Mouse (Mus musculus): ENCODE measurements around the gene Gm20518. TPM values are rescaled to one million over a fixed set of nuclear protein-coding genes. Genes with fewer than 3 reads are reported as not detected.
A peak's percentile ranks its signal among the peaks of the same experiment; 100 is the strongest.

Gene Gm20518
- total and polyA plus RNA-seq, 3 experiments, result 0.35 to 0.53 TPM; not detected in 1

GRCm38 (mm10) chr16:17815411-17816402 lies 75.8 kb downstream of the Gm20518 start:
- Histone ChIP-seq H3K79me2 (ENCODE audit: control insufficient read depth, insufficient read depth, low read length, poor library complexity) (no peaks in the 10 kb centered on the region), H3K27ac (ENCODE audit: control insufficient read depth, low read depth, low read length) (no peak overlapping the region), H3K4me1 (ENCODE audit: control insufficient read depth in 1 of 2, insufficient read depth in 2 of 2, low read length in 2 of 2) (0 out of 4 replicates have a peak, but pooled peaks cover 0 to 2% of the 10 kb centered on the region in 2 experiments), H3K9me3 (replicated peaks; ENCODE audit: insufficient read depth, low read length) (no peaks in the 10 kb centered on the region), H3K4me3 (ENCODE audit: control insufficient read depth in 1 of 2, insufficient read depth in 1 of 2, low read depth in 2 of 2, low read length in 2 of 2) (peak overlapping the region; percentile 41 to 49), H3K36me3 (ENCODE audit: control insufficient read depth in 1 of 2, insufficient read depth in 2 of 2, low read length in 2 of 2) (no peaks in the 10 kb centered on the region), H3K27me3 (ENCODE audit: control insufficient read depth in 1 of 2, insufficient read depth in 2 of 2, low read length in 2 of 2) (no peaks in the 10 kb centered on the region), H3K9ac (ENCODE audit: control insufficient read depth, low read depth, low read length, poor library complexity, severe bottlenecking) (peak overlapping the region; percentile 62)
- TF ChIP-seq RAD21 (IDR thresholded peaks at IDR 0.05; ENCODE audit: low read depth, low read length) (peak; percentile 34), UBTF (IDR thresholded peaks at IDR 0.05; ENCODE audit: borderline replicate concordance, insufficient read depth, low read depth, low read length) (no peak), MYC (IDR thresholded peaks at IDR 0.05; ENCODE audit: low read depth, low read length) (peak; percentile 35; the same call in 1 of the 2 replicates), POLR2A (IDR thresholded peaks at IDR 0.05; ENCODE audit: control insufficient read depth in 1 of 2, insufficient read depth in 1 of 2, low read depth in 1 of 2, low read length in 2 of 2, poor library complexity in 1 of 2) (peak; percentile 52 to 86), CTCF (IDR thresholded peaks at IDR 0.05 in 2 of 3, conservative IDR thresholded peaks at IDR 0.05 in 1 of 3; ENCODE audit: control insufficient read depth in 1 of 3, insufficient read depth in 1 of 3, low read depth in 2 of 3, low read length in 3 of 3, poor library complexity in 1 of 3, severe bottlenecking in 1 of 3) (peak; percentile 83 to 90 (median 85)), SMC3 (IDR thresholded peaks at IDR 0.05; ENCODE audit: low read depth, low read length) (peak; percentile 76), POLR2AphosphoS5 (IDR thresholded peaks at IDR 0.05; ENCODE audit: borderline replicate concordance, low read depth, low read length) (no peak), MAX (IDR thresholded peaks at IDR 0.05; ENCODE audit: low read length) (peak; percentile 66; the same call in 1 of the 2 replicates), SIN3A (IDR thresholded peaks at IDR 0.05; ENCODE audit: low read length) (peak; percentile 24; the same call in 1 of the 2 replicates), NRF1 (IDR thresholded peaks at IDR 0.05; ENCODE audit: insufficient read depth, low read depth, low read length, poor library complexity, severe bottlenecking) (peak; percentile 81), ZNF384 (IDR thresholded peaks at IDR 0.05; ENCODE audit: low read depth, low read length) (no peak), ZMIZ1 (IDR thresholded peaks at IDR 0.05; ENCODE audit: low read depth, low read length) (0 out of 2 replicates have a peak, but pooled peaks have one; percentile 21), NELFE (IDR thresholded peaks at IDR 0.05; ENCODE audit: low read depth, low read length) (0 out of 2 replicates have a peak, but pooled peaks have one; percentile 38)
- peak; percentile 89 for DNase-seq (ENCODE audit: low read depth, low spot score)

DNA sequence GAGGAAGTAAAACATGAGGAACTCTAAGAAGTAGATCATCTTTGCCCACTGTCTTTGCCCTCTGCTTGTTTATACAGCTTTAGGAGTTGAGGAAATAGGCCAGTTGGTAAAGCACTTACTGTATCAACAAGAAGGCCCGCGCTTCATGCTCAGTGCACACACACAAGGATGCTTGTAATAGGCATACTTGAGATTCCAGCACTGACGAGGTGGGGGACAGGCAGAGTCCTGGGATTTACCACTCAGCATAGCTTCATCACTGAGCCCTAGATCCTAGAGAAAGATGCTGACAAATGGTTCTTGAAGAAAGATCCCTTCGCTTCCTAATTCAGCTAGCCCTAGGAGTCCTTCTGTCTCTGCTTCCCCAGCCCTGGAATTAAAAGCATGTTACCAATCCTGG lies 78.3 kb downstream of the Gm20518 start:
- no peak overlapping the region for H3K27ac ChIP-seq (ENCODE audit: control insufficient read depth, low read depth, low read length)
- DNase-seq (ENCODE audit: low read depth, low spot score), result no peak
- peaks cover 0 to 6% of the 10 kb centered on the region in 2 experiments; a peak in 1 of 4 replicates for H3K4me1 ChIP-seq (ENCODE audit: control insufficient read depth in 1 of 2, insufficient read depth in 2 of 2, low read length in 2 of 2)
- H3K9ac ChIP-seq (ENCODE audit: control insufficient read depth, low read depth, low read length, poor library complexity, severe bottlenecking), result no peak overlapping the region
- H3K9me3 ChIP-seq (replicated peaks; ENCODE audit: insufficient read depth, low read length), result no peaks in the 10 kb centered on the region
- no peak overlapping the region for H3K4me3 ChIP-seq (ENCODE audit: control insufficient read depth in 1 of 2, insufficient read depth in 1 of 2, low read depth in 2 of 2, low read length in 2 of 2)
- no peaks in the 10 kb centered on the region for H3K79me2 ChIP-seq (ENCODE audit: control insufficient read depth, insufficient read depth, low read length, poor library complexity)
- TF ChIP-seq TAL1 (IDR thresholded peaks at IDR 0.05; ENCODE audit: low read length), result no peak
- TF ChIP-seq E2F4 (IDR thresholded peaks at IDR 0.05; ENCODE audit: borderline replicate concordance, low read depth, low read length), result no peak
- TF ChIP-seq MAFK (IDR thresholded peaks at IDR 0.05; ENCODE audit: borderline replicate concordance, low read depth, low read length), result no peak
- no peak for TF ChIP-seq HCFC1 (IDR thresholded peaks at IDR 0.05; ENCODE audit: low read depth, low read length)
- TF ChIP-seq JUND (IDR thresholded peaks at IDR 0.05; ENCODE audit: low read depth, low read length), result no peak
- TF ChIP-seq MAX (IDR thresholded peaks at IDR 0.05; ENCODE audit: low read length), result no peak
- TF ChIP-seq POLR2A (IDR thresholded peaks at IDR 0.05; ENCODE audit: control insufficient read depth in 1 of 2, insufficient read depth in 1 of 2, low read depth in 1 of 2, low read length in 2 of 2, poor library complexity in 1 of 2), result no peak
- TF ChIP-seq MYB (IDR thresholded peaks at IDR 0.05; ENCODE audit: low read depth, low read length), result no peak
- TF ChIP-seq RAD21 (IDR thresholded peaks at IDR 0.05; ENCODE audit: low read depth, low read length), result no peak
- TF ChIP-seq ELF1 (IDR thresholded peaks at IDR 0.05; ENCODE audit: low read depth, low read length), result no peak
- no peak for TF ChIP-seq EP300 (IDR thresholded peaks at IDR 0.05; ENCODE audit: low read depth in 1 of 2, low read length in 2 of 2)
- no peak for TF ChIP-seq POLR2AphosphoS2 (IDR thresholded peaks at IDR 0.05; ENCODE audit: low read length)
- no peak for TF ChIP-seq GABPA (IDR thresholded peaks at IDR 0.05; ENCODE audit: low read depth, low read length)
- no peak for TF ChIP-seq NRF1 (IDR thresholded peaks at IDR 0.05; ENCODE audit: insufficient read depth, low read depth, low read length, poor library complexity, severe bottlenecking)
- TF ChIP-seq MEF2A (IDR thresholded peaks at IDR 0.05; ENCODE audit: extremely low read depth, insufficient replicate concordance, low read depth, low read length, poor library complexity, severe bottlenecking), result no peak
- no peak for TF ChIP-seq NELFE (IDR thresholded peaks at IDR 0.05; ENCODE audit: low read depth, low read length)
- TF ChIP-seq MYC (IDR thresholded peaks at IDR 0.05; ENCODE audit: low read depth, low read length), result no peak
- no peak for TF ChIP-seq POLR2AphosphoS5 (IDR thresholded peaks at IDR 0.05; ENCODE audit: borderline replicate concordance, low read depth, low read length)
- TF ChIP-seq CHD2 (IDR thresholded peaks at IDR 0.05; ENCODE audit: low read length), result no peak
- no peaks in the 10 kb centered on the region; a peak in 1 of 4 replicates for H3K36me3 ChIP-seq (ENCODE audit: control insufficient read depth in 1 of 2, insufficient read depth in 2 of 2, low read length in 2 of 2)
- no peaks in the 10 kb centered on the region for H3K27me3 ChIP-seq (ENCODE audit: control insufficient read depth in 1 of 2, insufficient read depth in 2 of 2, low read length in 2 of 2)

Data from MEL (cell line).